Mouse (Mus musculus): ENCODE measurements around the gene Dlx5.

DNA sequence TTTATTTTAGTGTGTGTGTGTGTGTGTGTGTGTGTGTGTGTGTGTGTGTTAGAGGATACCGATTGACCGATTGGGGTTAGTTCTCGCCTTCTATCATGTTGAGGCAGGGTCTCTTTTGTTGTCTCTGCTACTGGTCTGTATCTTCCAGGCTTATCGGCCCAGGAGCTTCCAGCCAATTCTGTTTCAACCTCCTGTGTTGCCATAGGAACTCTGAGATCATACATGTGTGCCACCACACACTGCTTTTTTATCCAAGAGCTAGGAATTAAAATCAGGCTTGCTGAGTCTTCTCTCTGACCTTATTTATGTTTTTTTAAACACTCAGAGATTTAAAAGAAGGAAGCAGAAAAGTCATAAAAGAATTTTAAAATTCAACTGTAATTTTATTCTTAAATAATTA, 49.6 kb upstream of the Dlx5 start:
- TF ChIP-seq RAD21 (IDR thresholded peaks at IDR 0.05; ENCODE audit: low read depth, low read length) (no peak), MYC (IDR thresholded peaks at IDR 0.05; ENCODE audit: low read depth, low read length) (no peak), HCFC1 (IDR thresholded peaks at IDR 0.05; ENCODE audit: low read depth, low read length) (no peak), NRF1 (IDR thresholded peaks at IDR 0.05; ENCODE audit: low read depth, low read length) (no peak), PAX5 (IDR thresholded peaks at IDR 0.05; ENCODE audit: low read length) (no peak), CTCF (conservative IDR thresholded peaks at IDR 0.05 in 1 of 2, IDR thresholded peaks at IDR 0.05 in 1 of 2; ENCODE audit: low read depth in 2 of 2, low read length in 2 of 2) (no peak)

All from CH12.LX (cell line).